Mouse (Mus musculus) limb, embryonic 13.5 days (tissue): ENCODE data around the gene Gm3636. TPM values are rescaled to one million over a fixed set of nuclear protein-coding genes. Genes with fewer than 3 reads are reported as not detected.
"Not testable (repeated sequence)": the region's sequence is repeated elsewhere in the genome, so short reads cannot be mapped to it uniquely, and the experiment has no call there.

Experiments
- ATAC-seq: fragments of 200-750 bp; cut with Nextera tagmentation; 2 replicates; pipeline ENCODE4 v1.8.0; 2017; ENCODE audit warnings: low read depth, moderate number of reproducible peaks, moderate TSS enrichment; ENCODE audit not compliant: low FRiP score
- H3K27ac ChIP-seq: fragments of 300-500 bp; sonication (generic); 2 replicates; pipeline ENCODE4 v1.5.1; 2015; ENCODE audit warnings: inconsistent platforms, mild to moderate bottlenecking, moderate library complexity
- H3K27me3 ChIP-seq: fragments of 300-500 bp; sonication (generic); 2 replicates; pipeline ENCODE4 v1.6.1; 2015; ENCODE audit warnings: mild to moderate bottlenecking, inconsistent platforms
- H3K36me3 ChIP-seq: fragments of 300-500 bp; sonication (generic); 2 replicates; pipeline ENCODE4 v1.6.1; 2015; ENCODE audit warnings: inconsistent platforms, mild to moderate bottlenecking, moderate library complexity
- H3K4me1 ChIP-seq: fragments of 300-500 bp; sonication (generic); 2 replicates; pipeline ENCODE4 v1.6.1; 2015; ENCODE audit warnings: inconsistent platforms
- H3K4me2 ChIP-seq: fragments of 300-500 bp; sonication (generic); replicated peaks from 2 replicates; pipeline ENCODE4 v1.6.1; 2015; ENCODE audit warnings: inconsistent platforms, mild to moderate bottlenecking, moderate library complexity
- H3K4me3 ChIP-seq: fragments of 300-500 bp; sonication (generic); 2 replicates; pipeline ENCODE4 v1.5.1; 2015; ENCODE audit warnings: moderate library complexity, mild to moderate bottlenecking, inconsistent platforms
- H3K9ac ChIP-seq: fragments of 300-500 bp; sonication (generic); 2 replicates; pipeline ENCODE4 v1.6.1; 2015; ENCODE audit warnings: mild to moderate bottlenecking, inconsistent platforms
- H3K9me3 ChIP-seq: fragments of 300-500 bp; sonication (generic); 2 replicates; pipeline ENCODE4 v1.6.1; 2016; ENCODE audit warnings: inconsistent platforms
- WGBS: fragments of 180-500 bp; shearing (Covaris S2); methylation state at CpG from one replicate; pipeline ENCODE4 v1.1.7; 2015; 5-methylcytosine and 5-hydroxymethylcytosine counted together
- polyA plus RNA-seq: library from polyadenylated mRNA; unstranded; fragments of >200 nt; fragmentation: Nextera tagmentation; extraction: Ambion mirVana; gene quantifications from 2 replicates; pipeline ENCODE4 v1.2.1, GENCODE M21; 2015

Gm3636 gene
- 4.0 and 4.2 TPM in 2 replicates for polyA plus RNA-seq

DNA sequence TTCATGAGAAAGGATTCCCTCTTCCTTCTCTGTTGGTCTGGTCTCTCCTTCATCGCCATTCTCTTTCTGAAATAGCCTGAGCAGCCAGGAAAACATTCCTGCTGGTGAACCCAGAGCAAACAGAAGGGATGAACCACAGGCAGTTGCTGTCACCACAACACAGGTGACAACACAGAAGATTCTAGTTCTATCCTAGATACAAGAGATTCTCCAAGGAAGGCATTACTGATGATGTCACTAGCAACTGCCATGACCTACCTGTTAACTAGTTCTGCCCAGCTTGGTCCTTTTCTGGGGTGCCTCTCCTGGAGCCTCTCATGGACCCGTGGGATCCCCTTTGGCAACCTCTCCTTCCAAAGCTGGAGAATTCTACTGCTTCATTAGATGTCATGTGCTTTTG is at the start of gene Gm3636:
TSS of gene Gm3636 (minus strand) at position 101 of the 400 bp plus-strand sequence.
- H3K4me1 ChIP-seq, H3K4me3 ChIP-seq, H3K36me3 ChIP-seq, H3K27ac ChIP-seq, H3K9me3 ChIP-seq, ATAC-seq, H3K9ac ChIP-seq, H3K4me2 ChIP-seq, H3K27me3 ChIP-seq: not testable (repeated sequence)
- no CpG with 5 or more reads among the region's 2 CpGs for WGBS

GRCm38 (mm10) chr14:6774311-6774710 is 32.2 kb upstream of the Gm3636 start, which contains the start of gene Gm8362:
Gene Gm8362 (minus strand): TSS chr14:6774411.
- H3K4me3 ChIP-seq, H3K27ac ChIP-seq, H3K4me2 ChIP-seq, H3K9me3 ChIP-seq, ATAC-seq, H3K4me1 ChIP-seq, H3K27me3 ChIP-seq, H3K36me3 ChIP-seq, H3K9ac ChIP-seq: not testable (repeated sequence)
- 88% methylated on average over 1 of the region's 1 CpGs for WGBS

GRCm38 (mm10) chr14:6757231-6757536 is 15.1 kb upstream of the Gm3636 start:
- not testable (repeated sequence) for H3K4me1 ChIP-seq, H3K27me3 ChIP-seq, ATAC-seq, H3K27ac ChIP-seq, H3K9ac ChIP-seq, H3K36me3 ChIP-seq, H3K9me3 ChIP-seq
- Histone ChIP-seq H3K4me3 (peak overlapping the region; percentile 47), H3K4me2 (peak overlapping the region; percentile 61)
- WGBS = 0% methylated on average over 2 of the region's 13 CpGs

GRCm38 (mm10) chr14:6756384-6757230 is 14.5 kb upstream of the Gm3636 start:
- Histone ChIP-seq H3K9ac (peak overlapping the region; percentile 55; the same call in 1 of the 2 replicates), H3K4me2 (peak overlapping the region; percentile 61), H3K4me3 (peak overlapping the region; percentile 47)
- H3K4me1 ChIP-seq, ATAC-seq, H3K27ac ChIP-seq, H3K36me3 ChIP-seq, H3K9me3 ChIP-seq, H3K27me3 ChIP-seq: not testable (repeated sequence)
- WGBS = under 1% methylated on average over 37 of the region's 67 CpGs

- not testable (repeated sequence) for H3K9ac ChIP-seq, H3K9me3 ChIP-seq, H3K27me3 ChIP-seq, H3K27ac ChIP-seq, ATAC-seq, H3K4me1 ChIP-seq, H3K4me3 ChIP-seq, H3K36me3 ChIP-seq, H3K4me2 ChIP-seq
- WGBS = 64% methylated on average over 1 of the region's 2 CpGs
These were observed 22.0 kb downstream of the Gm3636 start, which contains the start of gene Gm8050 for GRCm38 (mm10) chr14:6720151-6720550. Gene Gm8050 (minus strand): TSS chr14:6720251.

Other genes with a start within 250 kb of the Gm3636 start
- gene Gm8356, start 205.0 kb downstream of the Gm3636 start, polyA plus RNA-seq = not detected in 2 replicates
- gene Gm3629, start 151.7 kb downstream of the Gm3636 start, polyA plus RNA-seq = 0.22 TPM in 1 of 2 replicates, not detected in the other
- not detected in 2 replicates for gene Gm3460, start 119.9 kb downstream of the Gm3636 start, polyA plus RNA-seq
- gene Gm10251, start 58.2 kb downstream of the Gm3636 start, polyA plus RNA-seq = not detected in 2 replicates
- not detected in 2 replicates for gene Gm8050, start 22.1 kb downstream of the Gm3636 start, polyA plus RNA-seq
- not detected in 2 replicates for gene Gm8362, start 32.1 kb upstream of the Gm3636 start, polyA plus RNA-seq
- gene Gm3642, start 98.0 kb upstream of the Gm3636 start, polyA plus RNA-seq = not detected in 2 replicates
- 0.74 and 0.94 TPM in 2 replicates for gene Gm3667, start 147.6 kb upstream of the Gm3636 start, polyA plus RNA-seq
- not detected in 2 replicates for gene Gm6356, start 231.5 kb upstream of the Gm3636 start, polyA plus RNA-seq